Mouse (Mus musculus) stomach, embryonic 15.5 days (tissue): Measurements from ENCODE around the gene Gm31371. TPM values are rescaled to one million over a fixed set of nuclear protein-coding genes. Genes with fewer than 3 reads are reported as not detected.
"Not testable (repeated sequence)": the region's sequence is repeated elsewhere in the genome, so short reads cannot be mapped to it uniquely, and the experiment has no call there.

Experiments
- ATAC-seq: fragments of 200-750 bp; cut with Nextera tagmentation; 2 replicates; pipeline ENCODE4 v1.8.0; 2017; ENCODE audit warnings: low read depth, moderate number of reproducible peaks, moderate TSS enrichment; ENCODE audit not compliant: insufficient read depth, low FRiP score
- H3K27ac ChIP-seq: fragments of 300-500 bp; sonication (generic); 2 replicates; pipeline ENCODE4 v1.5.1; 2015; ENCODE audit warnings: mild to moderate bottlenecking, inconsistent platforms
- H3K27me3 ChIP-seq: fragments of 300-500 bp; sonication (generic); replicated peaks from 2 replicates; pipeline ENCODE4 v1.6.1; 2015; ENCODE audit warnings: inconsistent platforms
- H3K36me3 ChIP-seq: fragments of 300-500 bp; sonication (generic); 2 replicates; pipeline ENCODE4 v1.6.1; 2015; ENCODE audit warnings: inconsistent platforms
- H3K4me1 ChIP-seq: fragments of 300-500 bp; sonication (generic); 2 replicates; pipeline ENCODE4 v1.6.1; 2015; ENCODE audit warnings: inconsistent platforms
- H3K4me2 ChIP-seq: fragments of 300-500 bp; sonication (generic); 2 replicates; pipeline ENCODE4 v1.6.1; 2015; ENCODE audit warnings: mild to moderate bottlenecking, inconsistent platforms
- H3K4me3 ChIP-seq: fragments of 300-500 bp; sonication (generic); replicated peaks from 2 replicates; pipeline ENCODE4 v1.5.1; 2015; ENCODE audit warnings: inconsistent platforms
- H3K9ac ChIP-seq: fragments of 300-500 bp; sonication (generic); 2 replicates; pipeline ENCODE4 v1.6.1; 2015; ENCODE audit warnings: inconsistent platforms
- H3K9me3 ChIP-seq: fragments of 300-500 bp; sonication (generic); 2 replicates; pipeline ENCODE4 v1.6.1; 2016; ENCODE audit warnings: inconsistent platforms
- WGBS: fragments of 180-500 bp; shearing (Covaris S2); methylation state at CpG from one replicate; pipeline ENCODE4 v1.1.7; 2015; 5-methylcytosine and 5-hydroxymethylcytosine counted together
- polyA plus RNA-seq: library from polyadenylated mRNA; unstranded; fragments of >200 nt; fragmentation: Nextera tagmentation; extraction: Ambion mirVana; gene quantifications from 2 replicates; pipeline ENCODE4 v1.2.1, GENCODE M21; 2015

The Gm31371 gene
- polyA plus RNA-seq: not detected in 2 replicates

- WGBS: 73% methylated on average over 3 of the region's 4 CpGs
- not testable (repeated sequence) for H3K9ac ChIP-seq, H3K36me3 ChIP-seq, H3K27ac ChIP-seq, ATAC-seq, H3K4me2 ChIP-seq, H3K4me3 ChIP-seq, H3K27me3 ChIP-seq, H3K4me1 ChIP-seq, H3K9me3 ChIP-seq
Observed at GRCm38 (mm10) chr8:19903092-19903491, at the start of gene Gm31371. Gene Gm31371 (plus strand): TSS chr8:19903392.

- WGBS: 79% methylated on average over 8 of the region's 8 CpGs
- H3K9me3 ChIP-seq, H3K27ac ChIP-seq: not testable (repeated sequence)
Observed at GRCm38 (mm10) chr8:19906425-19907055, 3.3 kb downstream of the Gm31371 start.

DNA sequence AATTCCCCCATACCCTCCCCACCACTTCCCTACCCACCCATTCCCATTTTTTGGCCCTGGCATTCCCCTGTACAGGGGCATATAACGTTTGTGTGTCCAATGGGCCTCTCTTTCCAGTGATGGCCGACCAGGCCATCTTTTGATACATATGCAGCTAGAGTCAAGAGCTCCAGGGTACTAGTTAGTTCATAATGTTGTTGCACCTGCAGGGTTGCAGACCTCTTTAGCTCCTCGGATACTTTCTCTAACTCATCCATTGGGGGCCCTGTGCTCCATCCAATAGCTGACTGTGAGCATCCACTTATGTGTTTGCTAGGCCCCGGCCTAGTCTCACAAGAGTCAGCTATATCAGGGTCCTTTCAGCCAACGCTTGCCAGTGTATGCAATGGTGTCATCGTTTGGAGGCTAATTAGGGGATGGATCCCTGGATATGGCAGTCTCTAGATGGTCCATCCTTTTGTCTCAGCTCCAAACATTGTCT is 5.7 kb downstream of the Gm31371 start:
- not testable (repeated sequence) for ATAC-seq, H3K27me3 ChIP-seq, H3K4me3 ChIP-seq

More at GRCm38 (mm10) chr8:19906425-19907055, 3.3 kb downstream of the Gm31371 start:
- not testable (repeated sequence) for H3K27me3 ChIP-seq, H3K4me1 ChIP-seq, H3K4me2 ChIP-seq, H3K9ac ChIP-seq, ATAC-seq, H3K36me3 ChIP-seq, H3K4me3 ChIP-seq

GRCm38 (mm10) chr8:19919086-19919485 is 15.9 kb downstream of the Gm31371 start:
- H3K9ac ChIP-seq, H3K4me3 ChIP-seq, H3K36me3 ChIP-seq, H3K27me3 ChIP-seq, H3K9me3 ChIP-seq, ATAC-seq, H3K4me2 ChIP-seq, H3K27ac ChIP-seq, H3K4me1 ChIP-seq: not testable (repeated sequence)
- 80% methylated on average over 2 of the region's 3 CpGs for WGBS

More for the DNA sequence above, 5.7 kb downstream of the Gm31371 start:
- not testable (repeated sequence) for H3K36me3 ChIP-seq, H3K4me2 ChIP-seq, H3K9ac ChIP-seq, H3K9me3 ChIP-seq, H3K27ac ChIP-seq, H3K4me1 ChIP-seq
- 81% methylated on average over 5 of the region's 6 CpGs for WGBS

- WGBS: 92% methylated on average over 1 of the region's 6 CpGs
- not testable (repeated sequence) for H3K9me3 ChIP-seq, H3K36me3 ChIP-seq, H3K9ac ChIP-seq, H3K4me3 ChIP-seq, H3K27ac ChIP-seq, ATAC-seq, H3K4me2 ChIP-seq, H3K27me3 ChIP-seq, H3K4me1 ChIP-seq
Observed at GRCm38 (mm10) chr8:19934274-19934673, 31.1 kb downstream of the Gm31371 start.

GRCm38 (mm10) chr8:19935541-19936030 is 32.4 kb downstream of the Gm31371 start:
- H3K9me3 ChIP-seq, H3K27ac ChIP-seq, H3K4me1 ChIP-seq, H3K27me3 ChIP-seq, H3K4me3 ChIP-seq, H3K9ac ChIP-seq, H3K36me3 ChIP-seq, H3K4me2 ChIP-seq, ATAC-seq: not testable (repeated sequence)
- WGBS: 65% methylated on average over 2 of the region's 2 CpGs

DNA sequence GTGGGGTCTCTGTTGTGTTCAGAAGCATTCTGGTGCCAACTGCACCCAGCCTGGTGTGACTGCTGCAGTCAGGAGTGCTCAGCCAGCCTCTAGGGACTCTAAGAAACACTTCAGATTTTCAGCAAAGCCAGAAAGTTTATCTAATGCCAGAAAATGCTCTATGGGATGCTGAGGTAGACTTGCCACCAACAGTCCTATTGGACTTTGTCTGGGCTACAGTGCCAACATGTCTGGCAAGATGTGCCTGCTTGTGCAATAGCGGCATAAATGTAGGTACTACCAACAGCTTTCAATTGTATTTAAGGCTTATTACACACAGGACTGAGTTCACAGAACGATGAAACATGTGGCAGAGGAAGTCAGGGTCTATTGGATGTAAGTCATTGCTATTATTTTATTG is 57.7 kb downstream of the Gm31371 start:
- no peaks in the 10 kb centered on the region for H3K4me1 ChIP-seq
- H3K27me3 ChIP-seq: no peaks in the 10 kb centered on the region
- no peak overlapping the region for H3K27ac ChIP-seq
- H3K9me3 ChIP-seq: no peaks in the 10 kb centered on the region
- no peak overlapping the region for H3K9ac ChIP-seq
- ATAC-seq: no peak
- 83% methylated on average over 2 of the region's 2 CpGs for WGBS
- no peaks in the 10 kb centered on the region for H3K36me3 ChIP-seq
- H3K4me3 ChIP-seq: no peak overlapping the region
- no peak overlapping the region for H3K4me2 ChIP-seq

- not testable (repeated sequence) for H3K4me3 ChIP-seq, H3K27me3 ChIP-seq, H3K4me2 ChIP-seq, H3K9me3 ChIP-seq, H3K9ac ChIP-seq, H3K27ac ChIP-seq, H3K4me1 ChIP-seq, ATAC-seq, H3K36me3 ChIP-seq
- 67% methylated on average over 2 of the region's 2 CpGs for WGBS
Observed at GRCm38 (mm10) chr8:19963766-19964165, 60.6 kb downstream of the Gm31371 start.

GRCm38 (mm10) chr8:19968151-19968550 is 65.0 kb downstream of the Gm31371 start:
- H3K4me3 ChIP-seq, H3K27ac ChIP-seq, H3K27me3 ChIP-seq, H3K9ac ChIP-seq, H3K4me2 ChIP-seq, ATAC-seq, H3K4me1 ChIP-seq, H3K36me3 ChIP-seq, H3K9me3 ChIP-seq: not testable (repeated sequence)
- WGBS: 57% methylated on average over 2 of the region's 2 CpGs

GRCm38 (mm10) chr8:19975237-19975636 is 72.0 kb downstream of the Gm31371 start:
- not testable (repeated sequence) for H3K36me3 ChIP-seq, ATAC-seq, H3K4me2 ChIP-seq, H3K9ac ChIP-seq, H3K27ac ChIP-seq, H3K4me3 ChIP-seq, H3K27me3 ChIP-seq, H3K4me1 ChIP-seq, H3K9me3 ChIP-seq
- 86% methylated on average over 6 of the region's 6 CpGs for WGBS
